In genomic region chr19:45746153-45747020, GRCm38 (mm10) we compare ENCODE assay signal across 8 mouse cellular contexts. TPM values are rescaled to one million over a fixed set of nuclear protein-coding genes. Genes with fewer than 3 reads are reported as not detected.
DNase-seq lines count a peak whose midpoint lies in the region; ATAC-seq lines count a peak whose summit lies in the region.

No protein-coding gene starts in this region.

- 18% methylated on average over 29 of the region's 29 CpGs for WGBS in intestine, embryonic 16.5 days

- intact Hi-C loops in left cerebral cortex, postnatal 14 days (cut with DNase I): loop anchor here (2.0 to 5.0 kb wide), 3 partner anchors 89 to 526 kb away; no protein-coding TSS in a partner anchor

- H3K36me3 ChIP-seq in intestine, embryonic 16.5 days (ENCODE audit: control insufficient read depth, insufficient read depth, low read length): no peaks in the 10 kb centered on the region

- no peak overlapping the region for H3K27ac ChIP-seq in intestine, embryonic 16.5 days (ENCODE audit: low read length)

- H3K4me3 ChIP-seq in intestine, embryonic 16.5 days (ENCODE audit: low read length): peak overlapping the region; percentile 3; the same call in 1 of the 2 replicates

- no peaks in the 10 kb centered on the region for H3K9me3 ChIP-seq in intestine, embryonic 16.5 days (ENCODE audit: control insufficient read depth, low read length)

- DNase-seq in ovary, postnatal 14 days (ENCODE audit: low spot score): peak; percentile 76
- no peak for DNase-seq in ovary, postnatal 10 days (ENCODE audit: low spot score)
- peak; percentile 78 to 87 for DNase-seq in cerebellum, postnatal 25 days
- DNase-seq in gastrocnemius, postnatal 25 days: peak; percentile 61
- peak; percentile 67 to 80 for DNase-seq in left cerebral cortex, postnatal 14 days (ENCODE audit: low spot score in 2 of 2)
- peak; percentile 76 to 92 for DNase-seq in spleen, postnatal 4 days (ENCODE audit: low spot score in 2 of 2)

- ATAC-seq in intestine, embryonic 16.5 days: peak; percentile 47
- peak; percentile 48 for ATAC-seq in megakaryocyte progenitor cell, adult 5-6 weeks (replicated peaks; ENCODE audit: poor library complexity)

- no peak overlapping the region for H3K9ac ChIP-seq in intestine, embryonic 16.5 days (ENCODE audit: low read depth, low read length)

- peaks cover 51% of the 10 kb centered on the region for H3K27me3 ChIP-seq in intestine, embryonic 16.5 days (replicated peaks; ENCODE audit: control insufficient read depth, insufficient read depth, low read length)

- H3K4me1 ChIP-seq in intestine, embryonic 16.5 days (ENCODE audit: control insufficient read depth, insufficient read depth, low read length): peaks cover 42% of the 10 kb centered on the region

- peak overlapping the region; percentile 14 for H3K4me2 ChIP-seq in intestine, embryonic 16.5 days (ENCODE audit: low read depth, low read length)

RNA-seq across cellular contexts. Expression of gene Npm3, which starts 3.0 kb away (rescaled TPM):
- 10 to 100 TPM; 10.1 to 12.5 TPM for total RNA-seq in gastrocnemius, postnatal 25 days (2021)
- 13.1 and 13.5 TPM in 2 replicates for polyA plus RNA-seq in intestine, embryonic 16.5 days (2015; fragmentation: Nextera tagmentation; extraction: Ambion mirVana)
- 1 to 10 TPM; 6.8 to 7.6 TPM for total RNA-seq in left cerebral cortex, postnatal 14 days (2021)
- 105 and 126 TPM in 2 replicates for total RNA-seq in megakaryocyte progenitor cell, adult 5-6 weeks (2015)
- 115 and 121 TPM in 2 replicates for total RNA-seq in megakaryocyte progenitor cell, adult 5-6 weeks (2017)

RNA-seq across cellular contexts. Expression of gene Fgf8, which starts 3.7 kb away (rescaled TPM):
- not detected for total RNA-seq in gastrocnemius, postnatal 25 days (2021)
- polyA plus RNA-seq in intestine, embryonic 16.5 days (2015; fragmentation: Nextera tagmentation; extraction: Ambion mirVana): 0.16 and 0.28 TPM in 2 replicates
- total RNA-seq in left cerebral cortex, postnatal 14 days (2021): not detected
- total RNA-seq in megakaryocyte progenitor cell, adult 5-6 weeks (2015): not detected in 2 replicates
- total RNA-seq in megakaryocyte progenitor cell, adult 5-6 weeks (2017): not detected in 2 replicates

RNA-seq across cellular contexts. Expression of gene Mgea5, which starts 37.2 kb away (rescaled TPM):
- total RNA-seq in gastrocnemius, postnatal 25 days (2021): 10 to 100 TPM; 28.2 to 29.1 TPM
- 24.5 and 25.0 TPM in 2 replicates for polyA plus RNA-seq in intestine, embryonic 16.5 days (2015; fragmentation: Nextera tagmentation; extraction: Ambion mirVana)
- 100 to 1,000 TPM; 132 to 136 TPM for total RNA-seq in left cerebral cortex, postnatal 14 days (2021)
- 65.4 and 66.0 TPM in 2 replicates for total RNA-seq in megakaryocyte progenitor cell, adult 5-6 weeks (2015)
- 109 and 124 TPM in 2 replicates for total RNA-seq in megakaryocyte progenitor cell, adult 5-6 weeks (2017)

Comparison
In these comparisons a context has a peak if more than half of its experiments do, and no peak if none do; other contexts are left out.
1. RNA of gene Npm3, which starts 3.0 kb away (total RNA-seq): 105 to 126 TPM in megakaryocyte progenitor cell, adult 5-6 weeks; 10.1 to 12.5 TPM in gastrocnemius, postnatal 25 days and 6.8 to 7.6 TPM in left cerebral cortex, postnatal 14 days; every median in the first group is over 4 times any median in the second.